8 mouse cellular contexts compared by ENCODE assay signal in genomic region chr10:127170837-127171272, GRCm38 (mm10). TPM values are rescaled to one million over a fixed set of nuclear protein-coding genes. Genes with fewer than 3 reads are reported as not detected.
DNase-seq lines count a peak whose midpoint lies in the region; ATAC-seq and TF ChIP-seq lines count a peak whose summit lies in the region.

No protein-coding gene starts in this region.

- 0 out of 2 replicates have a peak, but pooled peaks have one; percentile 46 for ATAC-seq in forebrain, embryonic 15.5 days (replicated peaks)
- peak; percentile 41; the same call in 1 of the 2 replicates for ATAC-seq in hindbrain, embryonic 14.5 days (ENCODE audit: low FRiP score)
- peak; percentile 80 for ATAC-seq in limb, embryonic 14.5 days (ENCODE audit: low FRiP score, low read depth)
- peak; percentile 34; the same call in 1 of the 2 replicates for ATAC-seq in midbrain, embryonic 15.5 days (replicated peaks)

- H3K27ac ChIP-seq in forebrain, embryonic 15.5 days (replicated peaks) = no peak overlapping the region
- no peak overlapping the region for H3K27ac ChIP-seq in hindbrain, embryonic 14.5 days
- no peak overlapping the region for H3K27ac ChIP-seq in limb, embryonic 14.5 days (replicated peaks; ENCODE audit: low read depth, low read length)
- H3K27ac ChIP-seq in midbrain, embryonic 15.5 days = no peak overlapping the region

- 0 out of 2 replicates have a peak, but pooled peaks cover 4% of the 10 kb centered on the region for H3K36me3 ChIP-seq in forebrain, embryonic 15.5 days
- H3K36me3 ChIP-seq in hindbrain, embryonic 14.5 days (replicated peaks; ENCODE audit: control insufficient read depth, insufficient read depth) = peaks cover 45% of the 10 kb centered on the region
- H3K36me3 ChIP-seq in limb, embryonic 14.5 days (ENCODE audit: control insufficient read depth, insufficient read depth, low read length) = no peaks in the 10 kb centered on the region
- no peaks in the 10 kb centered on the region for H3K36me3 ChIP-seq in midbrain, embryonic 15.5 days (replicated peaks)

- no peak for TF ChIP-seq POLR2A in limb, embryonic 14.5 days (IDR thresholded peaks at IDR 0.05; ENCODE audit: borderline replicate concordance, extremely low read depth, insufficient read depth, insufficient read length)

- no peak overlapping the region; the same call in 1 of the 2 replicates for H3K9ac ChIP-seq in forebrain, embryonic 15.5 days (replicated peaks)
- H3K9ac ChIP-seq in hindbrain, embryonic 14.5 days = no peak overlapping the region
- H3K9ac ChIP-seq in limb, embryonic 14.5 days (ENCODE audit: low read depth, low read length, severe bottlenecking) = peak overlapping the region; percentile 25; the same call in 1 of the 2 replicates
- no peak overlapping the region for H3K9ac ChIP-seq in midbrain, embryonic 15.5 days

- peak; percentile 32 for DNase-seq in cerebellum, adult 11-12 months
- no peak for DNase-seq in cerebellum, adult 8-10 months
- peak; percentile 69 for DNase-seq in brain, adult 2 months (ENCODE audit: low read depth, low spot score)
- DNase-seq in hindbrain, embryonic 14.5 days (ENCODE audit: low spot score) = peak; percentile 56
- peak; percentile 63 for DNase-seq in limb, embryonic 14.5 days (ENCODE audit: low spot score)
- peak; percentile 82 to 94 for DNase-seq in spleen, postnatal 4 days (ENCODE audit: low spot score in 2 of 2)

- H3K27me3 ChIP-seq in forebrain, embryonic 15.5 days = peaks cover 58% of the 10 kb centered on the region
- peaks cover 63% of the 10 kb centered on the region for H3K27me3 ChIP-seq in hindbrain, embryonic 14.5 days (ENCODE audit: control insufficient read depth, insufficient read depth, low read length)
- peaks cover 51% of the 10 kb centered on the region for H3K27me3 ChIP-seq in limb, embryonic 14.5 days (ENCODE audit: control insufficient read depth, insufficient read depth, low read length)
- H3K27me3 ChIP-seq in midbrain, embryonic 15.5 days (replicated peaks) = peaks cover 48% of the 10 kb centered on the region

- 2% methylated on average over 28 of the region's 29 CpGs for WGBS in forebrain, embryonic 15.5 days
- 2% methylated on average over 29 of the region's 29 CpGs for WGBS in hindbrain, embryonic 14.5 days
- WGBS in limb, embryonic 14.5 days = under 1% methylated on average over 29 of the region's 29 CpGs
- WGBS in midbrain, embryonic 15.5 days = 1% methylated on average over 29 of the region's 29 CpGs

- peak overlapping the region; percentile 46 for H3K4me2 ChIP-seq in forebrain, embryonic 15.5 days (replicated peaks)
- H3K4me2 ChIP-seq in hindbrain, embryonic 14.5 days (replicated peaks) = peak overlapping the region; percentile 45
- peak overlapping the region; percentile 75 for H3K4me2 ChIP-seq in limb, embryonic 14.5 days (replicated peaks; ENCODE audit: low read depth, low read length, severe bottlenecking)
- peak overlapping the region; percentile 37 for H3K4me2 ChIP-seq in midbrain, embryonic 15.5 days

- H3K9me3 ChIP-seq in forebrain, embryonic 15.5 days = no peaks in the 10 kb centered on the region
- H3K9me3 ChIP-seq in hindbrain, embryonic 14.5 days (ENCODE audit: control insufficient read depth, low read length) = no peaks in the 10 kb centered on the region
- no peaks in the 10 kb centered on the region for H3K9me3 ChIP-seq in limb, embryonic 14.5 days (ENCODE audit: control insufficient read depth, low read length)
- no peaks in the 10 kb centered on the region for H3K9me3 ChIP-seq in midbrain, embryonic 15.5 days

- peaks cover 25% of the 10 kb centered on the region for H3K4me1 ChIP-seq in forebrain, embryonic 15.5 days
- H3K4me1 ChIP-seq in hindbrain, embryonic 14.5 days (replicated peaks; ENCODE audit: control insufficient read depth, insufficient read depth, low read length) = peaks cover 23% of the 10 kb centered on the region
- no peaks in the 10 kb centered on the region; the same call in 1 of the 2 replicates for H3K4me1 ChIP-seq in limb, embryonic 14.5 days (ENCODE audit: control insufficient read depth, insufficient read depth, low read length)
- H3K4me1 ChIP-seq in midbrain, embryonic 15.5 days = peaks cover 30% of the 10 kb centered on the region

- peak overlapping the region; percentile 31 for H3K4me3 ChIP-seq in forebrain, embryonic 15.5 days
- peak overlapping the region; percentile 15; the same call in 1 of the 2 replicates for H3K4me3 ChIP-seq in hindbrain, embryonic 14.5 days (replicated peaks; ENCODE audit: low read length)
- H3K4me3 ChIP-seq in limb, embryonic 14.5 days (replicated peaks; ENCODE audit: low read length) = peak overlapping the region; percentile 41
- peak overlapping the region; percentile 16 for H3K4me3 ChIP-seq in midbrain, embryonic 15.5 days

RNA-seq across cellular contexts. Expression of gene B4galnt1, which starts 5.8 kb away (rescaled TPM):
- 35.1 and 36.7 TPM in 2 replicates for polyA plus RNA-seq in forebrain, embryonic 15.5 days (2015; fragmentation: Nextera tagmentation; extraction: Ambion mirVana)
- 73.7 and 79.1 TPM in 2 replicates for polyA plus RNA-seq in hindbrain, embryonic 14.5 days (2014; fragmentation: Nextera tagmentation; extraction: Ambion mirVana)
- 12.1 and 15.0 TPM in 2 replicates for polyA plus RNA-seq in limb, embryonic 14.5 days (2012; rRNA removed)
- 10.8 and 11.8 TPM in 2 replicates for polyA plus RNA-seq in limb, embryonic 14.5 days (2014; fragmentation: Nextera tagmentation; extraction: Ambion mirVana)
- 62.2 and 62.3 TPM in 2 replicates for polyA plus RNA-seq in midbrain, embryonic 15.5 days (2015; fragmentation: Nextera tagmentation; extraction: Ambion mirVana)

RNA-seq across cellular contexts. Expression of gene Slc26a10, which starts 9.6 kb away (rescaled TPM):
- polyA plus RNA-seq in forebrain, embryonic 15.5 days (2015; fragmentation: Nextera tagmentation; extraction: Ambion mirVana) = 1.4 and 2.1 TPM in 2 replicates
- polyA plus RNA-seq in hindbrain, embryonic 14.5 days (2014; fragmentation: Nextera tagmentation; extraction: Ambion mirVana) = 0.94 and 0.99 TPM in 2 replicates
- 2.9 and 3.7 TPM in 2 replicates for polyA plus RNA-seq in limb, embryonic 14.5 days (2012; rRNA removed)
- 0.81 and 1.2 TPM in 2 replicates for polyA plus RNA-seq in limb, embryonic 14.5 days (2014; fragmentation: Nextera tagmentation; extraction: Ambion mirVana)
- polyA plus RNA-seq in midbrain, embryonic 15.5 days (2015; fragmentation: Nextera tagmentation; extraction: Ambion mirVana) = 0.94 and 0.98 TPM in 2 replicates

RNA-seq across cellular contexts. Expression of gene Arhgef25, which starts 19.0 kb away (rescaled TPM):
- 31.4 and 32.3 TPM in 2 replicates for polyA plus RNA-seq in forebrain, embryonic 15.5 days (2015; fragmentation: Nextera tagmentation; extraction: Ambion mirVana)
- polyA plus RNA-seq in hindbrain, embryonic 14.5 days (2014; fragmentation: Nextera tagmentation; extraction: Ambion mirVana) = 23.5 and 25.5 TPM in 2 replicates
- polyA plus RNA-seq in limb, embryonic 14.5 days (2012; rRNA removed) = 228 and 246 TPM in 2 replicates
- 86.8 and 113 TPM in 2 replicates for polyA plus RNA-seq in limb, embryonic 14.5 days (2014; fragmentation: Nextera tagmentation; extraction: Ambion mirVana)
- polyA plus RNA-seq in midbrain, embryonic 15.5 days (2015; fragmentation: Nextera tagmentation; extraction: Ambion mirVana) = 20.6 and 21.9 TPM in 2 replicates

RNA-seq across cellular contexts. Expression of gene Dtx3, which starts 24.7 kb away (rescaled TPM):
- 211 and 222 TPM in 2 replicates for polyA plus RNA-seq in forebrain, embryonic 15.5 days (2015; fragmentation: Nextera tagmentation; extraction: Ambion mirVana)
- polyA plus RNA-seq in hindbrain, embryonic 14.5 days (2014; fragmentation: Nextera tagmentation; extraction: Ambion mirVana) = 223 and 231 TPM in 2 replicates
- 565 and 712 TPM in 2 replicates for polyA plus RNA-seq in limb, embryonic 14.5 days (2012; rRNA removed)
- 157 and 184 TPM in 2 replicates for polyA plus RNA-seq in limb, embryonic 14.5 days (2014; fragmentation: Nextera tagmentation; extraction: Ambion mirVana)
- polyA plus RNA-seq in midbrain, embryonic 15.5 days (2015; fragmentation: Nextera tagmentation; extraction: Ambion mirVana) = 288 and 297 TPM in 2 replicates

RNA-seq across cellular contexts. Expression of gene Pip4k2c, which starts 40.5 kb away (rescaled TPM):
- 24.9 and 26.1 TPM in 2 replicates for polyA plus RNA-seq in forebrain, embryonic 15.5 days (2015; fragmentation: Nextera tagmentation; extraction: Ambion mirVana)
- 16.8 and 17.1 TPM in 2 replicates for polyA plus RNA-seq in hindbrain, embryonic 14.5 days (2014; fragmentation: Nextera tagmentation; extraction: Ambion mirVana)
- 33.1 and 37.5 TPM in 2 replicates for polyA plus RNA-seq in limb, embryonic 14.5 days (2012; rRNA removed)
- polyA plus RNA-seq in limb, embryonic 14.5 days (2014; fragmentation: Nextera tagmentation; extraction: Ambion mirVana) = 22.0 and 23.3 TPM in 2 replicates
- 17.9 and 18.7 TPM in 2 replicates for polyA plus RNA-seq in midbrain, embryonic 15.5 days (2015; fragmentation: Nextera tagmentation; extraction: Ambion mirVana)
